Mouse (Mus musculus): ENCODE measurements around the gene Gm42906.

- TF ChIP-seq CTCF (IDR thresholded peaks at IDR 0.05; ENCODE audit: low read depth) (no peak), EP300 (IDR thresholded peaks at IDR 0.05; ENCODE audit: low read depth) (no peak)
Observed at GRCm38 (mm10) chr5:151103284-151103683, 324.7 kb downstream of the Gm42906 start.
